Mouse (Mus musculus) embryonic fibroblast, embryonic 13.5 days (primary cell): ENCODE results near the gene Alkbh5.

ENCODE experiments used
- CTCF ChIP-seq: IDR thresholded peaks from 2 replicates; pipeline ENCODE4 v1.5.1; 2011; ENCODE audit warnings: mild to moderate bottlenecking, control low read depth, low read length, moderate library complexity, borderline replicate concordance; ENCODE audit not compliant: insufficient read depth
- POLR2A ChIP-seq: IDR thresholded peaks from 2 replicates; pipeline ENCODE4 v1.6.1; 2011; ENCODE audit warnings: low read depth, mild to moderate bottlenecking, control low read depth, low read length, moderate library complexity

DNA sequence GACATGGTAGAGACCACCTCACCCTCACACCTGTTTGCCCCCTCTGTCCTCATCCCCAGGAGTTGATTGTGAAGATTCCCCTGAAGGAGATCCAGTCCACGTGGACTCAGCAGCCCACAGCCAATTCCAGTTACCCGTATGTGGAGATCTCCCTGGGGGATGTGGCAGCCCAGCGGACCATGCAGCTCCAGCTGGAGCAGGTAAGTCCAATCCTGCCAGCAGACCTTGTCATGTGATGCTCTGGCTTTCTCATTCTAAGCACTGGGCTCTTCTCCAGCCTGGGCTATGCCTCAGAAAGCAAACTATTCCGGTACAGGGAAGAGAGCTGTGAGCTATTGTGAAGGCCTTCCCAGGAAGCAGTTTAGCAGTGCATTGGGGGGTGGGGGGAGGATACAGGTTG, 9.7 kb upstream of the Alkbh5 start:
- TF ChIP-seq CTCF (no peak), POLR2A (no peak)
